In genomic region chr16:8668386-8668785, GRCm38 (mm10) we compare ENCODE assay signal across 19 mouse cellular contexts. TPM values are rescaled to one million over a fixed set of nuclear protein-coding genes. Genes with fewer than 3 reads are reported as not detected.
DNase-seq lines count a peak whose midpoint lies in the region; ATAC-seq and TF ChIP-seq lines count a peak whose summit lies in the region.
"Had no signal": no experiment of that assay in that cellular context is flagged by ENCODE, and none has a peak within 500 bp of the region (broad histone marks: within the 10 kb centered on the region; RNA-seq: fewer than 3 reads in every experiment).

No protein-coding gene starts in this region.

- peaks cover 11% of the 10 kb centered on the region for H3K36me3 ChIP-seq in heart, embryonic 12.5 days
- H3K36me3 ChIP-seq in lung, postnatal 0 days (ENCODE audit: insufficient read depth, low read length) = no peaks in the 10 kb centered on the region
- H3K36me3 ChIP-seq in hindbrain, embryonic 16.5 days (ENCODE audit: control insufficient read depth, insufficient read depth, low read length) = no peaks in the 10 kb centered on the region
- H3K36me3 ChIP-seq in neural tube, embryonic 13.5 days = peaks cover 31% of the 10 kb centered on the region

- H3K4me3 ChIP-seq in heart, embryonic 12.5 days = no peak overlapping the region
- H3K4me3 ChIP-seq in lung, postnatal 0 days (ENCODE audit: low read depth, low read length) = no peak overlapping the region
- H3K4me3 ChIP-seq in hindbrain, embryonic 16.5 days (ENCODE audit: low read length) = no peak overlapping the region
- peak overlapping the region; percentile 93; the same call in 1 of the 2 replicates for H3K4me3 ChIP-seq in neural tube, embryonic 13.5 days
- H3K4me3 ChIP-seq: limb, embryonic 15.5 days had no signal

- no peak for TF ChIP-seq EP300 in lung, postnatal 0 days (IDR thresholded peaks at IDR 0.05)

- 57% methylated on average over 2 of the region's 2 CpGs for WGBS in heart, embryonic 12.5 days
- 69% methylated on average over 2 of the region's 2 CpGs for WGBS in lung, postnatal 0 days
- 35% methylated on average over 2 of the region's 2 CpGs for WGBS in hindbrain, embryonic 16.5 days
- 47% methylated on average over 2 of the region's 2 CpGs for WGBS in neural tube, embryonic 13.5 days

- H3K9ac ChIP-seq in heart, embryonic 12.5 days = peak overlapping the region; percentile 29; the same call in 1 of the 2 replicates
- H3K9ac ChIP-seq in lung, postnatal 0 days (replicated peaks; ENCODE audit: low read depth) = no peak overlapping the region
- H3K9ac ChIP-seq in hindbrain, embryonic 16.5 days (ENCODE audit: low read depth, low read length) = peak overlapping the region; percentile 28; the same call in 1 of the 2 replicates
- peak overlapping the region; percentile 87 for H3K9ac ChIP-seq in neural tube, embryonic 13.5 days
- H3K9ac ChIP-seq: limb, embryonic 15.5 days had no signal

- DNase-seq in heart, postnatal 14 days = no peak
- DNase-seq in lung, postnatal 0 days (ENCODE audit: low spot score) = no peak
- DNase-seq in lung, postnatal 10 days = no peak
- DNase-seq in lung, postnatal 25 days (ENCODE audit: low spot score) = no peak
- DNase-seq: adrenal gland, postnatal 36 days; cerebellum, postnatal 25 days; spleen, adult 18-20 months; thymus, postnatal 4 days had no signal

- peak overlapping the region; percentile 89 for H3K4me2 ChIP-seq in heart, embryonic 12.5 days
- 0 out of 2 replicates have a peak overlapping the region, but pooled peaks have one; percentile 3 for H3K4me2 ChIP-seq in lung, postnatal 0 days (replicated peaks; ENCODE audit: low read depth, low read length)
- no peak overlapping the region; the same call in 1 of the 2 replicates for H3K4me2 ChIP-seq in hindbrain, embryonic 16.5 days (ENCODE audit: low read length)
- H3K4me2 ChIP-seq in neural tube, embryonic 13.5 days = peak overlapping the region; percentile 96
- H3K4me2 ChIP-seq: limb, embryonic 15.5 days had no signal

- H3K27ac ChIP-seq in heart, embryonic 12.5 days (ENCODE audit: poor library complexity, severe bottlenecking) = peak overlapping the region; percentile 77
- peak overlapping the region; percentile 87; the same call in 1 of the 2 replicates for H3K27ac ChIP-seq in lung, postnatal 0 days (ENCODE audit: low read length)
- H3K27ac ChIP-seq in hindbrain, embryonic 16.5 days (ENCODE audit: low read depth, low read length) = no peak overlapping the region
- peak overlapping the region; percentile 88; the same call in 1 of the 2 replicates for H3K27ac ChIP-seq in neural tube, embryonic 13.5 days (replicated peaks)
- H3K27ac ChIP-seq: limb, embryonic 15.5 days had no signal

- no peaks in the 10 kb centered on the region for H3K9me3 ChIP-seq in heart, embryonic 12.5 days (replicated peaks)
- H3K9me3 ChIP-seq in lung, postnatal 0 days (ENCODE audit: low read length) = no peaks in the 10 kb centered on the region
- no peaks in the 10 kb centered on the region for H3K9me3 ChIP-seq in hindbrain, embryonic 16.5 days (ENCODE audit: control insufficient read depth, low read length)
- H3K9me3 ChIP-seq in neural tube, embryonic 13.5 days = no peaks in the 10 kb centered on the region
- H3K9me3 ChIP-seq: embryonic facial prominence, embryonic 10.5 days; limb, embryonic 15.5 days had no signal

- no peak for ATAC-seq in heart, embryonic 12.5 days (ENCODE audit: insufficient number of reproducible peaks, low FRiP score)
- no peak for ATAC-seq in lung, postnatal 0 days
- no peak for ATAC-seq in hindbrain, embryonic 16.5 days
- no peak for ATAC-seq in neural tube, embryonic 13.5 days (ENCODE audit: low read depth)
- no peak for ATAC-seq in CD4-positive, CD25-positive, alpha-beta regulatory T cell, adult 4 months
- ATAC-seq: activated CD4-positive, CD25-positive, alpha-beta regulatory T cell, adult 4 months had no signal

- peaks cover 68% of the 10 kb centered on the region for H3K4me1 ChIP-seq in heart, embryonic 12.5 days (replicated peaks)
- H3K4me1 ChIP-seq in lung, postnatal 0 days (ENCODE audit: insufficient read depth, low read depth, low read length) = peaks cover 39% of the 10 kb centered on the region
- H3K4me1 ChIP-seq in hindbrain, embryonic 16.5 days (ENCODE audit: control insufficient read depth, insufficient read depth, low read depth, low read length) = peaks cover 43% of the 10 kb centered on the region
- H3K4me1 ChIP-seq in neural tube, embryonic 13.5 days (replicated peaks) = peaks cover 85% of the 10 kb centered on the region

- intact Hi-C loops in heart, postnatal 14 days (cut with DNase I) = no loop called here

- no peak for TF ChIP-seq CTCF in lung, postnatal 0 days (IDR thresholded peaks at IDR 0.05)

- H3K27me3 ChIP-seq in heart, embryonic 12.5 days (replicated peaks) = no peaks in the 10 kb centered on the region
- H3K27me3 ChIP-seq in lung, postnatal 0 days (replicated peaks; ENCODE audit: insufficient read depth, low read length) = no peaks in the 10 kb centered on the region
- H3K27me3 ChIP-seq in hindbrain, embryonic 16.5 days (replicated peaks; ENCODE audit: control insufficient read depth, insufficient read depth, low read length) = no peaks in the 10 kb centered on the region
- H3K27me3 ChIP-seq in neural tube, embryonic 13.5 days = peaks cover 5% of the 10 kb centered on the region; the same call in 1 of the 2 replicates

RNA-seq across cellular contexts. Expression of gene Carhsp1, which starts 3.6 kb away (rescaled TPM):
- polyA plus RNA-seq in heart, embryonic 12.5 days (2016; fragmentation: Nextera tagmentation; extraction: Ambion mirVana) = 95.8 and 102 TPM in 2 replicates
- 10 to 100 TPM; 23.7 to 24.9 TPM for total RNA-seq in heart, postnatal 14 days (2021)
- 86.9 and 97.1 TPM in 2 replicates for polyA plus RNA-seq in lung, postnatal 0 days (2015; fragmentation: Nextera tagmentation; extraction: Ambion mirVana)
- 148 and 167 TPM in 2 replicates for polyA plus RNA-seq in hindbrain, embryonic 16.5 days (2015; fragmentation: Nextera tagmentation; extraction: Ambion mirVana)
- 225 and 243 TPM in 2 replicates for polyA plus RNA-seq in neural tube, embryonic 13.5 days (2015; fragmentation: Nextera tagmentation; extraction: Ambion mirVana)
- 10 to 100 TPM; 11.7 to 29.4 TPM for polyA plus RNA-seq in CD4-positive, CD25-positive, alpha-beta regulatory T cell, adult 4 months (2017; shearing (Covaris generic))

RNA-seq across cellular contexts. Expression of gene Gm5767, which starts 12.2 kb away (rescaled TPM):
- polyA plus RNA-seq in heart, embryonic 12.5 days (2016; fragmentation: Nextera tagmentation; extraction: Ambion mirVana) = not detected in 2 replicates
- not detected for total RNA-seq in heart, postnatal 14 days (2021)
- polyA plus RNA-seq in lung, postnatal 0 days (2015; fragmentation: Nextera tagmentation; extraction: Ambion mirVana) = not detected in 2 replicates
- polyA plus RNA-seq in hindbrain, embryonic 16.5 days (2015; fragmentation: Nextera tagmentation; extraction: Ambion mirVana) = not detected in 2 replicates
- not detected in 2 replicates for polyA plus RNA-seq in neural tube, embryonic 13.5 days (2015; fragmentation: Nextera tagmentation; extraction: Ambion mirVana)
- polyA plus RNA-seq in CD4-positive, CD25-positive, alpha-beta regulatory T cell, adult 4 months (2017; shearing (Covaris generic)) = not detected
- total RNA-seq: adrenal gland, postnatal 36 days; layer of hippocampus, adult 18-20 months; left cerebral cortex, adult 8-10 months had no signal
- polyA plus RNA-seq: activated CD4-positive, CD25-positive, alpha-beta regulatory T cell, adult 4 months; embryonic facial prominence, embryonic 10.5 days; kidney, embryonic 14.5 days; stomach, postnatal 0 days had no signal

RNA-seq across cellular contexts. Expression of gene Tmem186, which starts 30.9 kb away (rescaled TPM):
- polyA plus RNA-seq in heart, embryonic 12.5 days (2016; fragmentation: Nextera tagmentation; extraction: Ambion mirVana) = 16.9 TPM in 2 replicates
- 10 to 100 TPM; 15.5 to 15.6 TPM for total RNA-seq in heart, postnatal 14 days (2021)
- 8.2 and 8.7 TPM in 2 replicates for polyA plus RNA-seq in lung, postnatal 0 days (2015; fragmentation: Nextera tagmentation; extraction: Ambion mirVana)
- 22.5 and 23.1 TPM in 2 replicates for polyA plus RNA-seq in hindbrain, embryonic 16.5 days (2015; fragmentation: Nextera tagmentation; extraction: Ambion mirVana)
- 19.0 and 20.6 TPM in 2 replicates for polyA plus RNA-seq in neural tube, embryonic 13.5 days (2015; fragmentation: Nextera tagmentation; extraction: Ambion mirVana)
- polyA plus RNA-seq in CD4-positive, CD25-positive, alpha-beta regulatory T cell, adult 4 months (2017; shearing (Covaris generic)) = 10 to 100 TPM; 10.1 to 15.7 TPM

RNA-seq across cellular contexts. Expression of gene Pmm2, which starts 30.9 kb away (rescaled TPM):
- 43.1 and 43.3 TPM in 2 replicates for polyA plus RNA-seq in heart, embryonic 12.5 days (2016; fragmentation: Nextera tagmentation; extraction: Ambion mirVana)
- total RNA-seq in heart, postnatal 14 days (2021) = 10 to 100 TPM; 30.0 to 32.2 TPM
- 38.0 and 40.2 TPM in 2 replicates for polyA plus RNA-seq in lung, postnatal 0 days (2015; fragmentation: Nextera tagmentation; extraction: Ambion mirVana)
- polyA plus RNA-seq in hindbrain, embryonic 16.5 days (2015; fragmentation: Nextera tagmentation; extraction: Ambion mirVana) = 33.1 and 37.0 TPM in 2 replicates
- 37.0 and 43.3 TPM in 2 replicates for polyA plus RNA-seq in neural tube, embryonic 13.5 days (2015; fragmentation: Nextera tagmentation; extraction: Ambion mirVana)
- 100 to 1,000 TPM in 1 of 2 experiments, 10 to 100 TPM in 1; 93.6 to 129 TPM for polyA plus RNA-seq in CD4-positive, CD25-positive, alpha-beta regulatory T cell, adult 4 months (2017; shearing (Covaris generic))
